ENCODE assay signal across 8 mouse cellular contexts in genomic region chr11:11811906-11812480, GRCm38 (mm10). TPM values are rescaled to one million over a fixed set of nuclear protein-coding genes. Genes with fewer than 3 reads are reported as not detected.
A peak's percentile ranks its signal among the peaks of the same experiment; 100 is the strongest.
DNase-seq lines count a peak whose midpoint lies in the region; ATAC-seq and TF ChIP-seq lines count a peak whose summit lies in the region.

No protein-coding gene starts in this region.

- no peaks in the 10 kb centered on the region for H3K9me3 ChIP-seq in MEL (replicated peaks; ENCODE audit: insufficient read depth, low read length)
- H3K9me3 ChIP-seq in forebrain, embryonic 15.5 days = no peaks in the 10 kb centered on the region
- H3K9me3 ChIP-seq in lung, postnatal 0 days (ENCODE audit: low read length) = no peaks in the 10 kb centered on the region

- H3K36me3 ChIP-seq in MEL (ENCODE audit: control insufficient read depth in 1 of 2, insufficient read depth in 2 of 2, low read length in 2 of 2) = peaks cover 0 to 28% of the 10 kb centered on the region in 2 experiments; a peak in 2 of 4 replicates
- no peaks in the 10 kb centered on the region for H3K36me3 ChIP-seq in forebrain, embryonic 15.5 days
- no peaks in the 10 kb centered on the region for H3K36me3 ChIP-seq in lung, postnatal 0 days (ENCODE audit: insufficient read depth, low read length)

- TF ChIP-seq RAD21 in MEL (IDR thresholded peaks at IDR 0.05; ENCODE audit: low read depth, low read length) = peak; percentile 93

- no peak overlapping the region for H3K4me3 ChIP-seq in MEL (ENCODE audit: control insufficient read depth in 1 of 2, insufficient read depth in 1 of 2, low read depth in 2 of 2, low read length in 2 of 2)
- H3K4me3 ChIP-seq in forebrain, embryonic 15.5 days = no peak overlapping the region
- no peak overlapping the region for H3K4me3 ChIP-seq in lung, postnatal 0 days (ENCODE audit: low read depth, low read length)

- peak overlapping the region; percentile 39 for H3K4me2 ChIP-seq in forebrain, embryonic 15.5 days (replicated peaks)
- peak overlapping the region; percentile 22; the same call in 1 of the 2 replicates for H3K4me2 ChIP-seq in lung, postnatal 0 days (replicated peaks; ENCODE audit: low read depth, low read length)

- no peaks in the 10 kb centered on the region for H3K27me3 ChIP-seq in MEL (ENCODE audit: control insufficient read depth in 1 of 2, insufficient read depth in 2 of 2, low read length in 2 of 2)
- H3K27me3 ChIP-seq in forebrain, embryonic 15.5 days = no peaks in the 10 kb centered on the region
- H3K27me3 ChIP-seq in lung, postnatal 0 days (replicated peaks; ENCODE audit: insufficient read depth, low read length) = no peaks in the 10 kb centered on the region

- ATAC-seq in forebrain, embryonic 15.5 days (replicated peaks) = 0 out of 2 replicates have a peak, but pooled peaks have one; percentile 18
- ATAC-seq in lung, postnatal 0 days = peak; percentile 21; the same call in 1 of the 2 replicates

- peaks cover 13 to 17% of the 10 kb centered on the region in 2 experiments for H3K4me1 ChIP-seq in MEL (ENCODE audit: control insufficient read depth in 1 of 2, insufficient read depth in 2 of 2, low read length in 2 of 2)
- H3K4me1 ChIP-seq in forebrain, embryonic 15.5 days = peaks cover 14% of the 10 kb centered on the region
- H3K4me1 ChIP-seq in lung, postnatal 0 days (ENCODE audit: insufficient read depth, low read depth, low read length) = no peaks in the 10 kb centered on the region

- TF ChIP-seq CTCF in MEL (IDR thresholded peaks at IDR 0.05 in 2 of 3, conservative IDR thresholded peaks at IDR 0.05 in 1 of 3; ENCODE audit: control insufficient read depth in 1 of 3, insufficient read depth in 1 of 3, low read depth in 2 of 3, low read length in 3 of 3, poor library complexity in 1 of 3, severe bottlenecking in 1 of 3) = peak; percentile 95 to 99 (median 98)
- peak; percentile 96 for TF ChIP-seq CTCF in lung, postnatal 0 days (IDR thresholded peaks at IDR 0.05)

- no peak overlapping the region for H3K27ac ChIP-seq in MEL (ENCODE audit: control insufficient read depth, low read depth, low read length)
- no peak overlapping the region for H3K27ac ChIP-seq in forebrain, embryonic 15.5 days (replicated peaks)
- H3K27ac ChIP-seq in lung, postnatal 0 days (ENCODE audit: low read length) = no peak overlapping the region

- 20% methylated on average over 9 of the region's 9 CpGs for WGBS in forebrain, embryonic 15.5 days
- 16% methylated on average over 9 of the region's 9 CpGs for WGBS in lung, postnatal 0 days

- TF ChIP-seq EP300 in MEL (IDR thresholded peaks at IDR 0.05; ENCODE audit: low read depth in 1 of 2, low read length in 2 of 2) = peak; percentile 76 to 78; a peak in 3 of 4 replicates
- no peak for TF ChIP-seq EP300 in lung, postnatal 0 days (IDR thresholded peaks at IDR 0.05)

- TF ChIP-seq POLR2A in MEL (IDR thresholded peaks at IDR 0.05; ENCODE audit: control insufficient read depth in 1 of 2, insufficient read depth in 1 of 2, low read depth in 1 of 2, low read length in 2 of 2, poor library complexity in 1 of 2) = no peak

- H3K9ac ChIP-seq in MEL (ENCODE audit: control insufficient read depth, low read depth, low read length, poor library complexity, severe bottlenecking) = no peak overlapping the region
- H3K9ac ChIP-seq in forebrain, embryonic 15.5 days (replicated peaks) = peak overlapping the region; percentile 46
- no peak overlapping the region for H3K9ac ChIP-seq in lung, postnatal 0 days (replicated peaks; ENCODE audit: low read depth)

- DNase-seq in MEL (ENCODE audit: low read depth, low spot score) = peak; percentile 93
- peak; percentile 31 for DNase-seq in cerebellum, adult 11-12 months
- DNase-seq in heart, postnatal 4 days = peak; percentile 86
- peak; percentile 46 for DNase-seq in layer of hippocampus, adult 9-11 months
- DNase-seq in lung, postnatal 0 days (ENCODE audit: low spot score) = peak; percentile 85
- DNase-seq in retina, embryonic 14.5 days (ENCODE audit: low spot score) = peak; percentile 89
- DNase-seq in thymus, postnatal 36 days = peak; percentile 63 to 67

- H3K79me2 ChIP-seq in MEL (ENCODE audit: control insufficient read depth, insufficient read depth, low read length, poor library complexity) = peaks cover 13% of the 10 kb centered on the region

TF ChIP-seq in MEL, 35 proteins besides CTCF, POLR2A, EP300 and RAD21:
- no peak for TF ChIP-seq HCFC1 (IDR thresholded peaks at IDR 0.05; ENCODE audit: low read depth, low read length)
- TF ChIP-seq ELF1 (IDR thresholded peaks at IDR 0.05; ENCODE audit: low read depth, low read length) = no peak
- TF ChIP-seq ZC3H11A (IDR thresholded peaks at IDR 0.05; ENCODE audit: low read depth, low read length) = peak; percentile 91
- TF ChIP-seq SMC3 (IDR thresholded peaks at IDR 0.05; ENCODE audit: low read depth, low read length) = peak; percentile 99
- TF ChIP-seq CHD1 (IDR thresholded peaks at IDR 0.05; ENCODE audit: low read depth, low read length) = no peak
- TF ChIP-seq GATA1 (IDR thresholded peaks at IDR 0.05; ENCODE audit: low read depth, low read length) = peak; percentile 78
- TF ChIP-seq NRF1 (IDR thresholded peaks at IDR 0.05; ENCODE audit: insufficient read depth, low read depth, low read length, poor library complexity, severe bottlenecking) = no peak
- TF ChIP-seq UBTF (IDR thresholded peaks at IDR 0.05; ENCODE audit: borderline replicate concordance, insufficient read depth, low read depth, low read length) = no peak
- TF ChIP-seq ZNF384 (IDR thresholded peaks at IDR 0.05; ENCODE audit: low read depth, low read length) = peak; percentile 56
- no peak for TF ChIP-seq MXI1 (IDR thresholded peaks at IDR 0.05; ENCODE audit: low read depth, low read length)
- 0 out of 2 replicates have a peak, but pooled peaks have one; percentile 25 for TF ChIP-seq MYC (IDR thresholded peaks at IDR 0.05; ENCODE audit: low read depth, low read length)
- TF ChIP-seq ZMIZ1 (IDR thresholded peaks at IDR 0.05; ENCODE audit: low read depth, low read length) = no peak
- no peak for TF ChIP-seq E2F4 (IDR thresholded peaks at IDR 0.05; ENCODE audit: borderline replicate concordance, low read depth, low read length)
- no peak for TF ChIP-seq MAX (IDR thresholded peaks at IDR 0.05; ENCODE audit: low read length)
- peak; percentile 36; the same call in 1 of the 2 replicates for TF ChIP-seq TBP (IDR thresholded peaks at IDR 0.05; ENCODE audit: low read depth, low read length)
- TF ChIP-seq RCOR1 (IDR thresholded peaks at IDR 0.05; ENCODE audit: low read depth, low read length) = peak; percentile 95
- no peak for TF ChIP-seq JUND (IDR thresholded peaks at IDR 0.05; ENCODE audit: low read depth, low read length)
- TF ChIP-seq ETS1 (IDR thresholded peaks at IDR 0.05; ENCODE audit: low read depth, low read length) = 0 out of 2 replicates have a peak, but pooled peaks have one; percentile 10
- no peak for TF ChIP-seq MAFK (IDR thresholded peaks at IDR 0.05; ENCODE audit: borderline replicate concordance, low read depth, low read length)
- TF ChIP-seq TCF12 (IDR thresholded peaks at IDR 0.05; ENCODE audit: low read depth, low read length) = peak; percentile 80; the same call in 1 of the 2 replicates
- no peak for TF ChIP-seq MAZ (IDR thresholded peaks at IDR 0.05; ENCODE audit: low read depth, low read length)
- no peak for TF ChIP-seq NELFE (IDR thresholded peaks at IDR 0.05; ENCODE audit: low read depth, low read length)
- TF ChIP-seq USF1 (IDR thresholded peaks at IDR 0.05; ENCODE audit: low read depth, low read length) = no peak
- no peak for TF ChIP-seq MYB (IDR thresholded peaks at IDR 0.05; ENCODE audit: low read depth, low read length)
- peak; percentile 72 for TF ChIP-seq TAL1 (IDR thresholded peaks at IDR 0.05; ENCODE audit: low read length)
- no peak for TF ChIP-seq KAT2A (conservative IDR thresholded peaks at IDR 0.05; ENCODE audit: low read depth, low read length)
TF ChIP-seq in MEL: peak in this region for 10.

RNA-seq across cellular contexts. Expression of gene Fignl1, which starts 3.2 kb away (rescaled TPM):
- 57.8 and 59.9 TPM in 2 replicates for total RNA-seq in MEL (2012; rRNA removed)
- 10 to 100 TPM; 34.2 to 51.2 TPM for polyA plus RNA-seq in MEL (2012; ENCODE audit: insufficient read depth in 1 of 2, insufficient read length in 2 of 2, low read depth in 1 of 2, low replicate concordance in 2 of 2, missing spikeins in 1 of 2)
- polyA plus RNA-seq in forebrain, embryonic 15.5 days (2015; fragmentation: Nextera tagmentation; extraction: Ambion mirVana) = 26.1 and 29.9 TPM in 2 replicates
- 10 to 100 TPM; 18.7 to 19.9 TPM for total RNA-seq in heart, postnatal 4 days (2021)
- polyA plus RNA-seq in lung, postnatal 0 days (2015; fragmentation: Nextera tagmentation; extraction: Ambion mirVana) = 4.2 and 5.6 TPM in 2 replicates

Comparison
In these comparisons a context has a peak if more than half of its experiments do, and no peak if none do; other contexts are left out.
1. DNase-seq: peak in every context shown above with its lines; median percentile 93 in MEL; 89 in retina, embryonic 14.5 days; 86 in heart, postnatal 4 days; 85 in lung, postnatal 0 days; 65 in thymus, postnatal 36 days; 46 in layer of hippocampus, adult 9-11 months; 31 in cerebellum, adult 11-12 months.